Mouse (Mus musculus) retina, embryonic 14.5 days (tissue): ENCODE data around the gene Clint1.

Experiments
- DNase-seq: peaks from one replicate; pipeline ENCODE4 v3.0.0-alpha.2; 2015; ENCODE audit warnings: low spot score

Gene Clint1

GRCm38 (mm10) chr11:45884029-45884428 lies 32.2 kb downstream of the Clint1 start:
- peak; percentile 78 for DNase-seq

DNA sequence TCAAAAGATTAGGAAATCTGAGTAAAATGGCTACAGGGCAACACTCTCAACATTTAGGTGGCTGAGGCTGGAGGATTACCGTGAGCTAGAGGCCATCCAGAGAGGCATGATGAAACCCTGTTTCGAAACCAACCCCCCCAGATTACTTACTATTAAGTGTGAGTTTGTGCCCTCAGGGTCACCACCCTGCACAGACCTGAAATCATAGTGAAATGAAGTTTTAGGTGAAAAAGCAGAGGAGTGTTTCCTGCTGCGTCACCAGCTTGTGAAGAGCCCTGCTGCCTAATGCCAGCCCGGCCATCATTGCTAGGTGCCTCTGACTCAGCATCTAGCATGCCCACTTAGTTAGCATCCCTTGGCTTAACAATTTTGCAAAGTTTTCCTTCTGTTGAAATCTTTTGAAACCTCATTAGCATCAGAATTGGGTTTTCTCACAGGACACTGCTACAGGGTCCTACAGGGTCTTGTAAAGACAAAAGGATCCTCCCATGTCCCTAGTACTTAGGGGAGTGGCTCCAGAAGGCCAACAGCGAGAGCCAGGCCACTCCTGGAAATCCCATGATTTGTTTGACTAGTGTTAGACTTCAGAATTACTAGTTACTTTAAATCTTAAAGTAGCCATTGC lies 33.9 kb downstream of the Clint1 start:
- no peak for DNase-seq

GRCm38 (mm10) chr11:45886596-45886995 lies 34.7 kb downstream of the Clint1 start:
- DNase-seq: no peak

DNA sequence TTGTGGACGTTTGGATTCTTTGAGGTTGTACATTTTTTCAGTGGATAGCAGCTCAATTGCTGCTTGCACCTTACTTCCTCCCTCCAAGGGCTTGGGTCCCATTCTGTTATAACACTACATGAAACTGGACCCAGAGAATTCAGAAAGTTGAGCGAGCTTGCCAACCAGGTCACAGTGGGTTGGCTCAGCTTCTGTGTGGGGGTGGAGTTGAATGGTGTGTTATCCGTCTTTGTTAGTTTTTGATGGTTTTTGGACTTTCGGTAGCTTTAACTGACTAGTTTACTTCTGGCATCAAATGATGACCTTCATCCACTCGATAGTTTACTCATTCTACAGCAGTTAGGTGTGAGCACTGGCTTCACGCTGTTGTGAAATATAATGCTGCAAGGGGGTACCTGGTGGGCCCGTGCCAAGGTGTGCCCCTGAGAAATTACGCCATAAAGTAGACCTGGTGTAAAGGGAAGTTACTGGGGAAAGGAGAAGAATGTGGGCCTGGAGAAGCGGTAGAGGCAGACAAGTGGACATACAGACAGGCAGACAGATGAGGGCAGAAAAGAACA lies 36.7 kb downstream of the Clint1 start:
- no peak for DNase-seq

GRCm38 (mm10) chr11:45889981-45890380 lies 38.1 kb downstream of the Clint1 start:
- DNase-seq: no peak

- no peak for DNase-seq
These were observed 38.6 kb downstream of the Clint1 start for GRCm38 (mm10) chr11:45890423-45890822.

DNA sequence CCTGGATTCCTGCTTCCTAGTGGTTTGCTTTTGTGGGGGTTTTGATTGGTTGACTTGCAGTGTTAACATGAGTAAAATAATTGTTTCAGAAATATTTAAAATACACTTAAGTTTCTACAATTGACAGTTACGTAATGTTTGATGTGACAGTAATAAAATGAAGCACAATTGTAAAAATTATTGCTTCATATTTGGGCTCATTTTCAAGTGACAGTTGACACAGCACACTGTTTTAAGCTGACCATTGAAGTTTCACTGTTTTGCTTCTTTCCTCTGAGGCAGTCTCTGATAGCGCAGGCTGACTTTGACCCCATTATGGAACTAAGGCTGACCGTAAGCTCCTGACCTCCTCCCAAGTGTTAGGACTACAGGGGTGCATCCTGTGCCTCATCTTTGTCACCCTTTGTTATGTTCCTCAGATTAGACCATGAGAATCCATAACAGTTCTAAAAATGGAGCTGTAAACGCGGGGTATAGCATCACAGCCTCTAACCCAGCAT lies 41.1 kb downstream of the Clint1 start:
- DNase-seq: no peak

- DNase-seq: no peak
These were observed 45.5 kb downstream of the Clint1 start for GRCm38 (mm10) chr11:45897392-45897791.

DNA sequence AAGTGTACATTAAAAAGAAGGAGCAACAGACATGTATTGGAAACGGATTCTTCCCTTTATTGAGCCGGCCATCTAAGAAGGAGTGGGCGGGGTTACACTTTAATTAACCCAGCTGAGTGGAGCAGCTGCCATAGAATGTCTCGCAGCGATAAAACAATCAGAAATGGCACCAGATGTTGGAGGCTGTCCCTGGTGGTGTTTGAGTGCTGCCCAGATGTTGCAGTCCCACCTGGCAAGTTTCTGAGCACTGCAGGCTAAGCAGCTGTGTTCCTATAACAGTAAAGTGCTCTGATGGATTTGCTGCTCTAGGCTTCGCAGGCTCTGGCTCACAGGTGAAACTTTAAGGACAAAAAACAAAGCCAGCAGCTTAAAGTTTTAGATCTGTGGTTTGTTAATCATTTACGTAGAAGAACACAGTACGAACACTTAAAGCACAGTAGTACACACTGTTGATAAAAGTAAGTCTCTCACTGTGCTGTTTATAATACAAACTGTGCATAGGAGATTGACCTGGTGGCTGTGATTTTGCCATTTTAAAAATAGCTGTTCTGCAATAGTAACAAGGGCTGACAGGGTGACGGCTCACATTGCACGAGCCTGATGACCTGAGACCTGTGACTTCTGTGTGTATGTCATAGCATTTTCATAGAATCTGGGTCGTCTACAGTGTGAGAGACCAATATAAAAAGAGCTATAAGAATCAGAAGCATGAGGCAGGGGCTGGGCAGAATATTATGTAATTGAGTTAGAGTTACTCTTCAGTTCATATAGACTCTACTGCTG lies 48.6 kb downstream of the Clint1 start:
- peak; percentile 25 for DNase-seq

GRCm38 (mm10) chr11:45906109-45906786 lies 54.4 kb downstream of the Clint1 start:
- no peak for DNase-seq

- DNase-seq: no peak
These were observed 55.5 kb downstream of the Clint1 start for GRCm38 (mm10) chr11:45907301-45907700.

- no peak for DNase-seq
These were observed 56.2 kb downstream of the Clint1 start for GRCm38 (mm10) chr11:45908070-45908469.

DNA sequence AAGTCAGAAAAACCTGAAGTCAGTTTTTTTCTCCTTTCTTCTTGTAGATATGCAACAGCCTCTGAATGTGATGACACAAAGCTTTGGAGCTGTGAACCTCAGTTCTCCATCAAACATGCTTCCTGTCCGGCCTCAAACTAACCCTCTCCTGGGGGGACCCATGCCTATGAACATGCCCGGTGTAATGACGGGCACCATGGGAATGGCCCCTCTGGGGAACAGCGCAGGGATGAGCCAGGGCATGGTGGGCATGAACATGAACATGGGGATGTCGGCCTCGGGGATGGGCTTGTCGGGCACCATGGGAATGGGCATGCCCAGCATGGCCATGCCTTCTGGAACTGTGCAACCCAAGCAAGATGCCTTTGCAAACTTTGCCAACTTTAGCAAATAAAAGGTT lies 57.0 kb downstream of the Clint1 start:
- no peak for DNase-seq

DNA sequence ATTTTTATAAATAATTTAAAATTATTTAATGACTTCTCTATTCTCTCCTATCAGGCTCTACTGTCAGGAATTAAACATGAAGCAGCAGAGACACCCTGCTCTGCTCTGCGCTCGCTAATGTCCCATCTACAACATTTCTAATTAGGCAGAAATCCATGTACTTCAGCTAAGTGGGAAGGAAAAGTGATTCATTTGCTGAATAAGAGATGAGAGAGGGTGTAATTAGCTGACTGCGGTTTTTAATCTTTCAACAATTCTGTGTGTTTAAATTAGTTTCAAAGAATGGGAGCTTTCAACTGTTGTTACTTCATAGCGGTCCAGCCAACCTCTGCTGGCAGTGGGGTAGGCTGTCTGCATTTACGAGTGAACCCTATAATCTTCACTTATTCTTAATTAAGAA lies 58.9 kb downstream of the Clint1 start:
- no peak for DNase-seq

- DNase-seq: no peak
These were observed 64.3 kb downstream of the Clint1 start for GRCm38 (mm10) chr11:45916196-45916595.

GRCm38 (mm10) chr11:45918018-45918417 lies 66.2 kb downstream of the Clint1 start:
- no peak for DNase-seq

DNA sequence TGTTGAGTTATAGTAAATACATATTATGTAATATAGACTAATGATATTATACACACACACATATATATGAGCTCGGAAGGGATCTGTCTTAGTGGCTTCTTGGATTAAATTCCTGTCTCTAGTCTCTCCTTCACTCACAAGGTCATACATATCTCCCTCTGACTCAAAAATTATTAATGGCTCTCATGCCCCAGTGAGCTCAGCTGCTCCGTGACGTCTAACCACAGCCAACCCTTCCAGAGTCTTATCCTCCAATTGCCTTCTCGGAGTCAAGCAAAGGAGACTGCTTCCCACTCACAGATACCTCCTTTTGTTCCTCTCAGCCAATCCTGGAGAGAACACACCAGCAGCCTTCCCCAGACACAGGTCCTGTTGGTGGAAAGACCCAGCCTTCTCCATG lies 67.0 kb downstream of the Clint1 start:
- DNase-seq: peak; percentile 23

DNA sequence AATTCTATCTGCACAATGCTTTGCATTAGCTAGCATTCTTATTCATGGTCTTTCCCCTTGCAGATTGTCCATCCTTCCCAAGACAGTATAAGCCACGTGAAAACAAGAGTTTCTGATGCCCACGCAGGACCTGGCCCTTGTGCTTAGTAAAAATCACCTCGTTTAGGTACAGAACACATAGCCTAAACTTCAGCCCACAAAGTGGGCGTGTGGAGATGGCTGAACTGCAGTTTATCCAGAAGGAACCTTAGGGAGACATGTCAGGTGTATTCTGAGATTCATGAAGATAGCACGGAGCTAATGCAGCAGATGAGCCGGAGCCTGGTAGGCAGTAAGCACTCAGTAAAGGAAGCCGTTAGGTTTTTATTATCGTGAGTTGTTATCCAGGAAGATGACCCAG lies 69.2 kb downstream of the Clint1 start:
- no peak for DNase-seq

DNA sequence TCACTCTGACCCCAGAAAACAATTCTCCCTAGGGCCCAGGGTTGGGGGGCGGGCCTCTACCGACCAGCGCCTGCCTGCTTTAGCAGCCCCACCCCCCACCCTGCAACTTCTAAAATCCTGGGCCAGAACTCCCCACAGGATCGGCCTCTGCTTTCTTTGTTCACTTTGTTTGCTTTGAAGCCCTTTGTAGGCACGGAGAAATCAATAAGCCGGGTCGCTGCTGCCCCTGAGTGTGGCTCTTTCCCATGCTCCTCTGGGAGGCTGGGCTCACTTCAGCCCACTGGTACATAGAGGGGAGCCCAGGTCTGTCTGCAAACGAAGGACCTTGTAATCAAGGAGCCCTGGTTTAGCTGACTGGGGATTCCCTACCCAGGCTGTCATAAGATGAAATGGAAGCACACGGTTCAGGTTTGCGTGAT lies 69.6 kb downstream of the Clint1 start:
- peak; percentile 46 for DNase-seq

- DNase-seq: peak; percentile 74
These were observed 73.6 kb downstream of the Clint1 start for GRCm38 (mm10) chr11:45925436-45925835.

- DNase-seq: peak; percentile 91
These were observed 74.8 kb downstream of the Clint1 start for GRCm38 (mm10) chr11:45926640-45927082.

GRCm38 (mm10) chr11:45927456-45927855 lies 75.6 kb downstream of the Clint1 start:
- no peak for DNase-seq
